Mouse (Mus musculus) kidney, adult 2 months (tissue): ENCODE data around the gene Upp2. TPM values are rescaled to one million over a fixed set of nuclear protein-coding genes. Genes with fewer than 3 reads are reported as not detected.
A peak's percentile ranks its signal among the peaks of the same experiment; 100 is the strongest.

Source experiments
- DNase-seq: peaks from one replicate; pipeline ENCODE4 v3.0.0; 2021
- H3K27ac ChIP-seq: fragments of 200-500 bp; 2 replicates; pipeline ENCODE4 v1.5.1; 2012; ENCODE audit warnings: low read depth, low read length, control low read depth, inconsistent platforms; ENCODE audit not compliant: insufficient read depth
- H3K27me3 ChIP-seq: fragments of 200-500 bp; replicated peaks from 2 replicates; pipeline ENCODE4 v1.6.1; 2012; ENCODE audit warnings: mild to moderate bottlenecking, moderate library complexity, low read length, inconsistent platforms; ENCODE audit not compliant: control insufficient read depth, insufficient read depth
- H3K36me3 ChIP-seq: fragments of 200-500 bp; 2 replicates; pipeline ENCODE4 v1.6.1; 2012; ENCODE audit warnings: mild to moderate bottlenecking, moderate library complexity, low read length, inconsistent platforms; ENCODE audit not compliant: control insufficient read depth, insufficient read depth
- H3K4me1 ChIP-seq: fragments of 200-500 bp; 2 replicates; pipeline ENCODE4 v1.6.1; 2011; ENCODE audit warnings: low read length; ENCODE audit not compliant: control insufficient read depth, insufficient read depth
- H3K4me3 ChIP-seq: fragments of 200-500 bp; 2 replicates; pipeline ENCODE4 v1.5.1; 2011; ENCODE audit warnings: mild to moderate bottlenecking, low read depth, low read length, control low read depth; ENCODE audit not compliant: insufficient read depth
- CTCF ChIP-seq: fragments of 200-500 bp; conservative IDR thresholded peaks from 2 replicates; pipeline ENCODE4 v1.5.1; 2011; ENCODE audit warnings: low read depth, mild to moderate bottlenecking, control low read depth, low read length, moderate library complexity, mixed read lengths; ENCODE audit not compliant: insufficient read depth, insufficient read length
- POLR2A ChIP-seq: fragments of 200-500 bp; IDR thresholded peaks from one replicate; pipeline ENCODE4 v1.6.1; 2011; ENCODE audit warnings: low read depth, low read length, control low read depth
- WGBS: fragments of 180-500 bp; shearing (Covaris S2); methylation state at CpG from one replicate; pipeline ENCODE4 v1.1.7; 2018; 5-methylcytosine and 5-hydroxymethylcytosine counted together
- polyA plus RNA-seq: library from polyadenylated mRNA; depleted of rRNA; stranded (reverse); fragments of >200 nt; gene quantifications from 2 replicates; pipeline ENCODE4 v1.2.3, GENCODE M21; 2012; rRNA removed

Gene Upp2
- polyA plus RNA-seq: 14.0 and 15.5 TPM in 2 replicates

DNA sequence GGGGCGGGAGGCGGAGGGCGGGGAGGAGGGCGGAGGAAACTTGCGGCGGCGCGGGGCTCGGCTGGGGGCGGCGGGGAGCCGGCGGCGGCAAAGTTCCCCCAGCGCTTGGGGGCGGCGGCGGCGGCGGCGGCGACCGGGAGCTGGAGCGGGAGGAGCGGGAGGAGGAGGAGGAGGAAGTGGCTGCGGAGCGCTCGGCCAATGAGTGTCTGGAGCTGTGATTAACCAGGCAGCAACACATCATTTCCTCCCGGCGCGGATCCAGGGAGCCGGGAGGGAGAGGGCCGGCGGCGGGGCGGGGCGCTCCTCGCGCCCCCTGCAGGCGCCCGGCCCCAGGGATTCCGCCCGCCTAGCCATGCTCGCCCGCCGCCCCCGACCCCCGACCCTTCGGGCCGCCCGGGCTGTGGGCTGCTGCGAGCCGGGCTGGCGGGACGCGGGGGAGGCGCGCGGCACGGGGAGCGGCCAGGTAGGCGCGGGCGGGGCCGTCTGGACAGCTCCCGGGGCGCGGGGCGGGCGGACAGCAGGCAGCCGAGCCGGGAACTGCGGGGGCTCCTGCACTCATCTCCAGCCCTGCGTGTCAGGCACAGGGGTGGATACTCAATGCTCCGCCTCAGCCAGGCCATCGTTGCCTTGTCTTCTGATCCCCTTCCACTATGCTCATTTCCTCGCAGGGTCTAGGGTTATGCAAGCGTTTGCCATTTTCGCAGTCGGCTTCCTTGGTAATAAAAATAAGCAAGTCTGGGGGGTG, at the start of gene Upp2, which contains the start of gene Acvr1:
Gene Upp2, plus strand, starts transcription at position 233 of the 745 bp plus-strand sequence.
Gene Acvr1, minus strand, starts transcription at position 92 of the 745 bp plus-strand sequence.
- 2% methylated on average over 70 of the region's 80 CpGs for WGBS
- no peaks in the 10 kb centered on the region for H3K36me3 ChIP-seq
- peaks cover 21% of the 10 kb centered on the region for H3K4me1 ChIP-seq
- peak within 1 kb of the TSS; percentile 79 for H3K27ac ChIP-seq
- no peaks in the 10 kb centered on the region for H3K27me3 ChIP-seq
- peak within 1 kb of the TSS; percentile 90 for H3K4me3 ChIP-seq
- peak; percentile 95 for DNase-seq
- TF ChIP-seq POLR2A (peak; percentile 22), CTCF (no peak)

DNA sequence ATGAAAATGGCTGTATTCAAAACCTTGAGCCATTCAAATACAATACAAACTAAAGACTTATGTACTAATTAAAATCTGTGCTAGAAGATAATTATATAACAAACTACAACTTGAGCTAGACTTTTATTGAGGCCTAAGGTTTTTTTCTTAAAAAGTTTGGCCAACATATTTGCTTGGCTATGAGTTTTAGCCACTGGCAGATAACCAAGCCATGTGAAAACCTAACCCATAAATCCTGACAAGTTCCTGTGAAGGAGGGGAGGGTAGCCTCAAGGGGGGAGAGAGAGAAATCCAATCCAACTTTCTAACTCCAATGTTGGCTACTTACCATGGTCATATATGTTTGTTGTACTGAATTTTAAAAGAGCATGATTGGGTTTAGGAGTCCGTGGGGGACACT, 48.6 kb upstream of the Upp2 start:
- no peak for TF ChIP-seq POLR2A
- TF ChIP-seq CTCF: no peak
- WGBS: 76% methylated on average over 1 of the region's 1 CpGs
- DNase-seq: peak; percentile 59

DNA sequence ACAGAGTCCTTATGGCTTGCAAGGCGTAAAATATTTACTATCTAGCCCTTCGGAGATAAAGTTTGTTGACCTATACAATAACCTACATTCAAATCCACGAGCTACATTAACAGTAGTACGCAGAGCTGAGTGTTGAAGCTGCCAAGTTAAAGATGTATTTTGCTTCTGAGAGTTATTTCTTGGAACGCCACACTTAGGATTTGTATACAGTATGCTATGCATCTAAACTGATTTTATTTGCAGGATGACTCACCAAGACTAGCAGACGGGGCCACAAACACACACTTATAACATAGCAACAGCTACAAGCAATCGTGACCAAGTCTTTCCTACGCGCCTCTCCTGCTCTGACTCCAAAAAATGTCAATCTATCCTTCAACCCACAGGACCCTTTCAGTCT, 46.4 kb upstream of the Upp2 start:
- Histone ChIP-seq H3K4me1 (peaks cover 19% of the 10 kb centered on the region), H3K36me3 (no peaks in the 10 kb centered on the region), H3K27me3 (no peaks in the 10 kb centered on the region), H3K4me3 (no peak overlapping the region), H3K27ac (no peak overlapping the region)
- DNase-seq: no peak
- TF ChIP-seq POLR2A (no peak), CTCF (no peak)
- WGBS: 93% methylated on average over 9 of the region's 9 CpGs

More for the DNA sequence above, 48.6 kb upstream of the Upp2 start:
- no peak overlapping the region for H3K4me3 ChIP-seq
- H3K27me3 ChIP-seq: no peaks in the 10 kb centered on the region
- H3K4me1 ChIP-seq: peaks cover 17% of the 10 kb centered on the region; the same call in 1 of the 2 replicates
- H3K36me3 ChIP-seq: no peaks in the 10 kb centered on the region
- no peak overlapping the region for H3K27ac ChIP-seq

DNA sequence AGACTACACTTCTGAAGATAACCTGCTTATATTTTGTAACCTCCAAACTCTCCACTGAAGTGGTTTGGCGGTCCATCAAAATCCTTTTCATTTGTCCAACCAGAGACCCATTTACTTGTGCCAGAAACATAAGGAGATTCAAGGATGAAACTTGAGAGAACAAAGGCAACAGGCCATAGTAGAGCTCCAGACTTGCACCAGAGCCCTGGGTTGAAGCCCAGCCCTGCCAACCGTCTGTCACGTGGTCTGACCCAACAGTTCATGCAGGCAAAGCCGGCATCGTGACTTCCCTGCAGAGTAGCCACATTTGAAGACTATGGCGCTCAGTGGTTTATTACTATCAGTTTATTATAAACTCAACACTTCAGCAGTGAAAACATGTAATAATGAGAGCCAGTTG, 45.5 kb upstream of the Upp2 start:
- no peak for TF ChIP-seq POLR2A
- no peak for TF ChIP-seq CTCF
- DNase-seq: no peak
- no peaks in the 10 kb centered on the region for H3K36me3 ChIP-seq
- H3K27ac ChIP-seq: no peak overlapping the region
- peaks cover 19% of the 10 kb centered on the region for H3K4me1 ChIP-seq
- H3K4me3 ChIP-seq: no peak overlapping the region
- 83% methylated on average over 6 of the region's 6 CpGs for WGBS
- no peaks in the 10 kb centered on the region for H3K27me3 ChIP-seq

DNA sequence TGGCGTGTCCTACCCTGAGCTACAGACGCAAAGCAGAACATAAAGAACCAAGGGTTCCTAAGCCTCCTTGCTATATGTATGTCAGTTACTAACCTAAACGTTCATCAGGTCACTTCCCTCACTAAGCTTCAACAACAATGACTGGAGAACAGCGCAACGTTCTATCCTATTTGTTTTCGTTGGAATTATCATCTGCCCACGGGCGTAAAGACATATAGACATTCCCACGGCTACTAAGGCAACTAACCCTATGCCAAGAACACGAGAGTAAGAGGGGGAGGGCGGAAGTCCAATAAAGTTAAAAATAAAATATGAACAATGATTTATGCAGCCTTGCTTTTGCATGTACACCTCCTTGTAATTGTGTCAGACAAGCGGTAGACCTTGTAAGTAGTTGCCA, 44.0 kb upstream of the Upp2 start:
- TF ChIP-seq CTCF (no peak), POLR2A (no peak)
- DNase-seq: no peak
- Histone ChIP-seq H3K27me3 (no peaks in the 10 kb centered on the region), H3K27ac (no peak overlapping the region), H3K36me3 (no peaks in the 10 kb centered on the region), H3K4me3 (no peak overlapping the region), H3K4me1 (peaks cover 23% of the 10 kb centered on the region)
- WGBS: 68% methylated on average over 12 of the region's 12 CpGs

GRCm38 (mm10) chr2:58523894-58524293, 43.2 kb upstream of the Upp2 start:
- H3K4me1 ChIP-seq: peaks cover 22% of the 10 kb centered on the region
- WGBS: 67% methylated on average over 5 of the region's 5 CpGs

DNA sequence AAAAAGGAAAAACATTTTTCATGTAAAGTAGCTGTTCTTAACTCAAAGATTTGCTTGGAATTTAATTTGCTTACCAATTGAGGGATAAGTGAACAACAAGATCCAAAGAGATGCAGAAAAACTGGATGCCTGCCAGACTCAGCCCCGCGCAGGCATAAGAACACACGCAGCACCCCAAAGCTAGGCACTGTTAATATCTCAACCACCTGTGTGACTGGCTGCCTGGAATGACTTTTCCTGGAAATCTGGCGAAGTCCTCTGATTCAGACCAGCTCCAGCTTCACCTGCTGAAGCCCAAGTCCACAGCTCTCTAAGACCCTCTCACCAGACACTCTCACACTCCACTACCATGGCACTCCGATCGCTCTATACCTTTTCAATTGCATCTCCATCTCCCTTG, 42.7 kb upstream of the Upp2 start:
- Histone ChIP-seq H3K27me3 (no peaks in the 10 kb centered on the region), H3K36me3 (no peaks in the 10 kb centered on the region), H3K27ac (no peak overlapping the region; the same call in 1 of the 2 replicates), H3K4me1 (peaks cover 22% of the 10 kb centered on the region), H3K4me3 (no peak overlapping the region)
- TF ChIP-seq CTCF (no peak), POLR2A (no peak)
- WGBS: 65% methylated on average over 6 of the region's 6 CpGs
- peak; percentile 87 for DNase-seq

More at GRCm38 (mm10) chr2:58523894-58524293, 43.2 kb upstream of the Upp2 start:
- Histone ChIP-seq H3K27ac (no peak overlapping the region), H3K36me3 (no peaks in the 10 kb centered on the region), H3K4me3 (no peak overlapping the region), H3K27me3 (no peaks in the 10 kb centered on the region)
- DNase-seq: peak; percentile 81
- no peak for TF ChIP-seq CTCF
- no peak for TF ChIP-seq POLR2A
